Mouse (Mus musculus) brain, embryonic 14.5 days (tissue): ENCODE measurements at regions not wholly inside any gene's neighbourhood (a gene's known extent, or its start where the extent isn't known, plus 50 kb on each side); places are given as distances from the start of the nearest gene placed in this dataset.

Source experiments
- CTCF ChIP-seq: fragments of 200-500 bp; IDR thresholded peaks from 2 replicates; pipeline ENCODE4 v1.5.1; 2012; ENCODE audit warnings: inconsistent platforms, mild to moderate bottlenecking, moderate library complexity, borderline replicate concordance; ENCODE audit not compliant: insufficient read depth, insufficient read length; ENCODE audit errors: extremely low read depth
- POLR2A ChIP-seq: fragments of 200-500 bp; IDR thresholded peaks from 2 replicates; pipeline ENCODE4 v1.6.1; 2012; ENCODE audit warnings: mild to moderate bottlenecking, inconsistent platforms, borderline replicate concordance; ENCODE audit not compliant: poor library complexity, insufficient read depth, insufficient read length, severe bottlenecking; ENCODE audit errors: extremely low read depth

DNA sequence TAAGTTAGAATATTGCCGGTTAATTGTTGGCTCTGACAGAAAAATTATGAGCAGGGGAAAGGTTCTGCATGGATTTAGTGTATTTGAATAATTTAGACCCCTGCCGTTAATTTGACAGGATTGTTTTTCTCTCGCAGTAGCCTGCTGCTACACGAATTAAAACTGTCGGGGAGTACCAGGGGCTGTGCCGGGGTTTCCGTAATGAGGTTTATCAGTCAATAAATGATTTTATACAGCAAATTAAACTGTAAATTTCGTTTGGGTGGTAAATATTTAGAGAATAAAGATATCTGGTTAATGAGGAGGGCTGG lies 339.8 kb upstream of the Dynlrb2 start:
- TF ChIP-seq CTCF (no peak), POLR2A (no peak)
